Mouse (Mus musculus) limb, embryonic 13.5 days (tissue): ENCODE results near the gene Foxp4. TPM values are rescaled to one million over a fixed set of nuclear protein-coding genes. Genes with fewer than 3 reads are reported as not detected.

ENCODE experiments used
- ATAC-seq: fragments of 200-750 bp; cut with Nextera tagmentation; 2 replicates; pipeline ENCODE4 v1.8.0; 2017; ENCODE audit warnings: low read depth, moderate number of reproducible peaks, moderate TSS enrichment; ENCODE audit not compliant: low FRiP score
- H3K27ac ChIP-seq: fragments of 300-500 bp; sonication (generic); 2 replicates; pipeline ENCODE4 v1.5.1; 2015; ENCODE audit warnings: inconsistent platforms, mild to moderate bottlenecking, moderate library complexity
- H3K27me3 ChIP-seq: fragments of 300-500 bp; sonication (generic); 2 replicates; pipeline ENCODE4 v1.6.1; 2015; ENCODE audit warnings: mild to moderate bottlenecking, inconsistent platforms
- H3K36me3 ChIP-seq: fragments of 300-500 bp; sonication (generic); 2 replicates; pipeline ENCODE4 v1.6.1; 2015; ENCODE audit warnings: inconsistent platforms, mild to moderate bottlenecking, moderate library complexity
- H3K4me1 ChIP-seq: fragments of 300-500 bp; sonication (generic); 2 replicates; pipeline ENCODE4 v1.6.1; 2015; ENCODE audit warnings: inconsistent platforms
- H3K4me2 ChIP-seq: fragments of 300-500 bp; sonication (generic); replicated peaks from 2 replicates; pipeline ENCODE4 v1.6.1; 2015; ENCODE audit warnings: inconsistent platforms, mild to moderate bottlenecking, moderate library complexity
- H3K4me3 ChIP-seq: fragments of 300-500 bp; sonication (generic); 2 replicates; pipeline ENCODE4 v1.5.1; 2015; ENCODE audit warnings: moderate library complexity, mild to moderate bottlenecking, inconsistent platforms
- H3K9ac ChIP-seq: fragments of 300-500 bp; sonication (generic); 2 replicates; pipeline ENCODE4 v1.6.1; 2015; ENCODE audit warnings: mild to moderate bottlenecking, inconsistent platforms
- H3K9me3 ChIP-seq: fragments of 300-500 bp; sonication (generic); 2 replicates; pipeline ENCODE4 v1.6.1; 2016; ENCODE audit warnings: inconsistent platforms
- WGBS: fragments of 180-500 bp; shearing (Covaris S2); methylation state at CpG from one replicate; pipeline ENCODE4 v1.1.7; 2015; 5-methylcytosine and 5-hydroxymethylcytosine counted together
- polyA plus RNA-seq: library from polyadenylated mRNA; unstranded; fragments of >200 nt; fragmentation: Nextera tagmentation; extraction: Ambion mirVana; gene quantifications from 2 replicates; pipeline ENCODE4 v1.2.1, GENCODE M21; 2015

Gene Foxp4
- polyA plus RNA-seq, 1 experiment from 2014 or later: 30.2 TPM

DNA sequence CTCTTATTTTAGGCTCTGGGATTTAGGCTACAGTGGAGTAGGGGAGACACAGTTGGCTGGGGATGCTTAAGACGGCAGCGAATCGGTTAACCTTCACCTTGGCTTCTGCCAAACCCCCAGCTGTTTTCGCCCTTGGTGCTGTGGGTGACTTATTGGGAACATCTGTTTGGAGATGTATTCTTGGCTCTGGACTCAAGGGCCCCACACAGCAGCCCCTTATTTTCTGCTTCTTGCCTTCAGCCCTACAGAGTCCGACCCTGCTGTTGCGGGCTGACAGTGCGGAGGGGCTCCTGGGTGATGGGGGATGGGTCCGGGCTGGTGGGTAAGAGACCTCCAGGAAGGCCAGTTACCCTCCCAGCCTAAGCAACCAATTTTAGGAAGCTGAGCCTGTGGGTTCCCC, 103.1 kb downstream of the Foxp4 start:
- peak overlapping the region; percentile 36; the same call in 1 of the 2 replicates for H3K9ac ChIP-seq
- peaks cover 44% of the 10 kb centered on the region for H3K4me1 ChIP-seq
- H3K27me3 ChIP-seq: no peaks in the 10 kb centered on the region
- 50% methylated on average over 8 of the region's 8 CpGs for WGBS
- no peak for ATAC-seq
- H3K9me3 ChIP-seq: no peaks in the 10 kb centered on the region
- peak overlapping the region; percentile 28; the same call in 1 of the 2 replicates for H3K27ac ChIP-seq
- H3K36me3 ChIP-seq: peaks cover 93% of the 10 kb centered on the region
- H3K4me2 ChIP-seq: no peak overlapping the region
- no peak overlapping the region for H3K4me3 ChIP-seq

- H3K4me2 ChIP-seq: no peak overlapping the region
- no peak overlapping the region for H3K9ac ChIP-seq
- H3K27ac ChIP-seq: no peak overlapping the region
- no peaks in the 10 kb centered on the region for H3K27me3 ChIP-seq
- WGBS: 83% methylated on average over 13 of the region's 13 CpGs
- peaks cover 93% of the 10 kb centered on the region for H3K36me3 ChIP-seq
- no peaks in the 10 kb centered on the region for H3K9me3 ChIP-seq
- H3K4me1 ChIP-seq: peaks cover 60% of the 10 kb centered on the region
- no peak for ATAC-seq
- H3K4me3 ChIP-seq: no peak overlapping the region
These were observed 106.3 kb downstream of the Foxp4 start for GRCm38 (mm10) chr17:47818038-47818725.

Other genes with a start within 250 kb of the Foxp4 start
- 363 and 394 TPM in 2 replicates for gene Tomm6, start 236.3 kb downstream of the Foxp4 start, polyA plus RNA-seq
- 6.3 TPM in 2 replicates for gene Frs3, start 235.6 kb downstream of the Foxp4 start, polyA plus RNA-seq
- 0.37 and 0.52 TPM in 2 replicates for gene Gm21981, start 230.2 kb downstream of the Foxp4 start, polyA plus RNA-seq
- 0.42 and 0.91 TPM in 2 replicates for gene Prickle4, start 229.9 kb downstream of the Foxp4 start, polyA plus RNA-seq
- gene Pgc, start 197.8 kb downstream of the Foxp4 start, polyA plus RNA-seq: 0.14 and 0.43 TPM in 2 replicates
- 8.8 and 9.1 TPM in 2 replicates for gene Tfeb, start 187.6 kb downstream of the Foxp4 start, polyA plus RNA-seq
- 30.9 and 33.9 TPM in 2 replicates for gene Mdfi, start 90.0 kb downstream of the Foxp4 start, polyA plus RNA-seq
- not detected in 2 replicates for gene 1700122O11Rik, start 113.6 kb upstream of the Foxp4 start, polyA plus RNA-seq
- not detected in 2 replicates for gene 1700067P10Rik, start 164.7 kb upstream of the Foxp4 start, polyA plus RNA-seq
- gene 9830107B12Rik, start 221.6 kb upstream of the Foxp4 start, polyA plus RNA-seq: not detected in 2 replicates
- 0.11 TPM in 1 of 2 replicates, not detected in the other for gene A530064D06Rik, start 242.6 kb upstream of the Foxp4 start, polyA plus RNA-seq